Mouse (Mus musculus): ENCODE data around the gene Nebl.

- TF ChIP-seq CTCF (IDR thresholded peaks at IDR 0.05) = no peak
- TF ChIP-seq POLR2A (IDR thresholded peaks at IDR 0.05; ENCODE audit: insufficient read depth, low read depth, low read length) = no peak
- TF ChIP-seq EP300 (IDR thresholded peaks at IDR 0.05; ENCODE audit: insufficient read depth, low read depth, low read length) = no peak
Observed at GRCm38 (mm10) chr2:17705964-17706363, 25.3 kb downstream of the Nebl start.

Data from heart, adult 2 months (tissue).